Mouse (Mus musculus): ENCODE results near the gene Slc11a1.
"Not testable (repeated sequence)": the region's sequence is repeated elsewhere in the genome, so short reads cannot be mapped to it uniquely, and the experiment has no call there.

Gene Slc11a1

DNA sequence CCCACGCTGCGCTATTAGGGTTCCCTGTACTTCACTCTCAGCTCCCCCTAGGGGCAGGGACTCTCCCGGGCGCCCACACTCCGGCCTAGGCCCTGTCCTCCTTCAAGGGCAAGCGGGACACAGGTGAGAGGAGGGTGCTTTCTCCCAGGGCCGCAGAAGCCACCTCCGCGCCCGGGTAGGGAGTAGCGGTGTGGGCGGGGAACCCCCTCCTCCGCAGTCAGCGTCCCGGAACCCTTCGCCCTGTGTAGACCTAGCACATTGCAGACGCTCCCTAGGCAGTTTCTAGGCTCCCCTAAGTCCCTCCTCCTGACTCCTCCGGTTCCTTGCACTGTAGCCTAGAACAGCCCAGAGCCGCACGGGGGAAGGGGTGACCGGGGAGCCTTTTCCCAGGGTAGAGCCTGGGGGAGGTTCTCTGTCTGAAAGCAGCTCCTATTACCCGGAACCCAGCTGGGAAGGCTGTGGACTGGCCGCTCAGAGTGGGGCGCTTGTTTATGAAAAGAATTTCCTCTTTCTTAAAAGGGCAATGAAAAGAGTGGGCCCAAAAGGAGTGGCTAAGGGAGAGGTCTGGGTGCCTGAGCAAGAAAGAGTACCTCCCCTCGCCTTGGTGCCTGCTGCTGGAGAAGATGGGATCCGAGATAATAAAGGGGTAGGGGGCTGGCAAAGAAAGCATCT, 11.9 kb downstream of the Slc11a1 start:
- CTCF ChIA-PET = interaction anchor here (0.5 to 1.5 kb wide), 2 partner anchors 11 to 68 kb away, joined by 6 to 9 read pairs; no protein-coding TSS in a partner anchor

DNA sequence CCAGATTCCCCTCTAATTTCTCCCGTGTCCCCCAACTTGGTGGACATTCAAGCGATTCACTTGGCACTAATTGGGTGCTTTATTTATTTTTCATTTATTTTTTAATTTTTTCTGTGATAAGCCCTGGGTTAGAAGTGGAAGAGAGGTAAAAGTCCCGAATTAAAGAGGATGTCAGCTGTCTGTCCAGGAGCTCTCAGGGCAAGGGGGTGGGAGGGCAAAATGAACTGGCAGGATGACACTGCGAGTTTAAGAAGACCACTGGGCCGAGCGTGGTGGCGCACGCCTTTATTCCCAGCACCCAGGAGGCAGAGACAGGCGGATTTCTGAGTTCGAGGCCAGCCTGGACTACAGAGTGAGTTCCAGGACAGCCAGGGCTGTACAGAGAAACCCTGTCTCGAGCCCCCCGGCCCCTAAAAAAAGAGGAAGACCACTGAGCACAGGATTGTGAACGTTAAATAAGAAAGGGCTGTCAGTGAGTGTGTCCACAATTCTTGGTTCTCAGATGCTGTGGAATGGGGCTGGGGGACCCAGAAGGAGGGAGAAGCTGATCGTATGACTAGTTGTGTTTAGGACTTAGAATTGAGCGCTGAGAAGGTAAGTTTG, 12.5 kb downstream of the Slc11a1 start:
- CTCF ChIA-PET = interaction anchor here (0.5 to 1.5 kb wide), 3 partner anchors 10 to 69 kb away, joined by 3 to 9 read pairs (median 6); no protein-coding TSS in a partner anchor

DNA sequence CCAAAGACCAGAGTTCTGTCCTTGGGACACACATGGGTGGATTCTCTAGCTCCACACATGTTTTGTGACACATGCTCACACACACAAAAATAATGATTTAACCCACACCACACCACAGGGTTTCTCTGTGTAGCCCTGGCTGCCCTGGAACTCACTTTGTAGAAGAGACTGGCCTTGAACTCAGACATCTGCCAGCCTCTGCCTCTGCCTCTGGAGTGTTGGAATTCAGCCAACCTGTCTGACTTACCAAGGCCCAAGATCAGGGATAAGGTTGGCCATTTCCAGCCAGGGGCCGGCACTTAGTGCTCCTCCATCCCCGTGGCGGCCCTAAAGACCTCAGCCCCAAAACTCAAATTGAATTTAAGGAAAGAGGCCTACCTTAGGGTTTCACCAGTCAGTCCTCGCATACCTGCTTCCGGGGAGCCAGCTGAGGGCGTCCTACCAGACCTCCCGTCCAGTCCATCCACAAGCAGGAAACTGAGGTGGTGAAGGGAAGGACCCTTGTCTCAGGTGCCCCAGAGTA, 13.5 kb downstream of the Slc11a1 start:
- CTCF ChIA-PET = interaction anchor here (0.6 to 1.5 kb wide), 2 partner anchors 9 to 56 kb away, joined by 3 to 9 read pairs; no protein-coding TSS in a partner anchor

DNA sequence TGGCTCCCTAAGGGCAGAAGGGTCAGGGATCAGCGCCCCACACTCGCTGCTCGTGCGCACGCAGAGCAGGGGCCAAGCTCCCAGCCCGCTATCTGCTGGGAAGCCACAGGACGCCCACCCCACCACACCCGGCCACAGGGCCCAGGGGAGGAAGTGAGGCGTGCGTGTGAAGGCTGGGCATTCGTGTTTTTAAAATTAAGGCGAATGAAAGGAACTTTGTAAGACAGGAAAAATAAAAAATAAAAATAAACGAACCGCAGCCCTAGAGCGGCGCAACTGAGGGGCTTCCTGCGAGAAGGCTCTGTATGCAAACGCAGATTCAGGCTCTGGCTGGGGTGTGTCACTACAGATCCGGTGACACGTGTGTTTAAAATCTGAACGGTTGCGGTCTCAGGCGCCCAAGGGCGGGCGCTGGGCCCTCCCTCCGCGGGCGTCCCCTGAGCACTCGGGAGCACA, 14.9 kb downstream of the Slc11a1 start:
- CTCF ChIA-PET = no interaction called here

DNA sequence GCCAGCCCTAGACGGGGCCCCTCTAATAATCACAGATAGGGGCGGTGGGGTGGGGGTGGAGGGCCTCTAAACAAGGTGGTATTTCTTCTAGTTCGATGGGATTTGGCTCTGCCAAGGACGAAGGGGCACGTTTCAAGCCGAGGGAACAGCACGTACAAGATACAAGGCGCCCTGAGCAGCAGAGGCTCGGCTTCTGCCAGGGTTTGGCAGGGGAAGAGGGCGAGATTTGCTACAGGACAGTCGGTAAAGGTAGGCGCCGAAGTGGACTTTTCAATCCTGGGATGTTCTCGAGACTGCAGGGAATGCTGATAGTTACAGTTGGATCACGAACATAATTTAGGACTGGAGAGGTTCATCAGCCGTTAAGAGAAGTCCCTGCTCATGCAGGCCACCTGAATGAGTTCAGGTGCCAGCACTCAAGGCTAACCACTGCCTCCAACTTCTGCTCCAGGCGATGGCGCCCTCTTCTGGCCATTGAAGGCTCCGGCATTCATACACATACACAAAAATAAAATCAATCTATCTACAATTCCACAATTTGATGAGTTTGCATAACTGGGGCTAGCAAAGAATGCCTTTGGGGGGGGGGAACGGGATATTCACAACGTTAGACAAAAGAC, 15.4 kb downstream of the Slc11a1 start:
- CTCF ChIA-PET = no interaction called here

DNA sequence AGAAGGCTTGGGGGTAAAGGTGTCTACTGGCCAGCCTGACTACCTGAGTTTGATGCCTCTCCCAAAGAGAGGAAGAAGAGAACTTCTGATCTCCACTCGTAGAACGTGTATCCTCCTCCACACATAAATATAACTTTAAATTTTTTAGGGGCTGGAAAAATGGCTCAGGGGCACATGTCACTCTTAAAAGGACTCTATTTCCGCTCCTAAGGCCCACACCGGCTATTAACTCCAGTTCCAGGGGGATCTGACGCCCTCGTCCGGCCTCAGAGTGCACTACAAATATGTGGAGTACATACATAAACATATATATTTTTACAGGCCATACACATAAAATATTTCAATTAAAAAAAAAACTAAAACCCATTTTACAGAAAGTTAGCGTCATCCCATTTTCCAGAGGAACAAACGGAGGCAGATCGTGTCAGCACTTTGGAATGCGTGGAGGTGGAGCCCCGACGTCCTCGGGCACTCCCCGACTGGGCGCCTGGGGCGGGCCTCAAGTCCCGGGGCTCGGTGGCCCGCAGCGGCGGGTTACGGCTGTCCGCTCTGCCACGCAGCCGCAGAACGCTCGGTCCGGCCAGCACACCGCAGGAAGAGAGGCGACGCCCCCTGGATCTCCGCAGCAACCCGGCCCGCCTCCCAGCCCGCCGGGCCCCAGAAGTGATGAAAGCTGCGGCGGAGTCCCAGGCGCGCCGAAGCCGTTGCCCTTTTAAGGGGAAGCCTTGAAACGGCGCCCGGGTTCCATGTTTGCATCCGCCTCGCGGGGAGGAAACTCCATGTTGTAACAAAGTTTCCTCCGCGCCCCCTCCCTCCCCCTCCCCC, 16.1 kb downstream of the Slc11a1 start, which contains the start of gene Ctdsp1:
TSS of gene Ctdsp1 (plus strand) at position 586 of the 825 bp plus-strand sequence.
- CTCF ChIA-PET = interaction anchor here (0.6 kb wide), 2 partner anchors 155 to 304 kb away, joined by 3 read pairs; no protein-coding TSS in a partner anchor

DNA sequence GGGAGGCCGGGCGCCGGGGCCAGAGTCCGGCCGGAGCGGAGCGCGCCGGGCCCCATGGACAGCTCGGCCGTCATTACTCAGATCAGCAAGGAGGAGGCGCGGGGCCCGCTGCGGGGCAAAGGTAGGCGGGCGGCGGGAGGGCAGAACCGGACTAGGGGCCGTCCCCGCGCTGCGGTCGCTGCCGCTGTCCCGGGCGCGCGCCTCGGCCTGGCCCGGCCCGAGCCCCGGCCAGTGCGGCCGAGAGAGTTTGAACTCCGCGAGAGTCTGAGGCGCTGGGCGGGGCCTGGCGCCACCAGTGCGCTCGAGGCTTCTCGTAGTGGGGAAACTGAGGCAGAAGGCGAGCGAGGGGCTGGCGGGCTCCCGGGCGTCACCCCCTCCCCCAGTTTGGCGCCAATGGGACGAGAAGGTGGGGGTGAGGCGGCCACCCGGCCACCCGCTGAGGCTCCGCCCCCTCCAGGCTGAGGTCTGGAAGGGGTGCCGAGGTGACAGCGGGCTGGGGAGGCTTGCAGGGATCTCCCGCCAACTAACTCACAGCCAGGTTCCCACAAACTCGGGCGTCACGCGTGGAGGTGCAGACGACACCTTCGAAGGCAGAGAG, 16.9 kb downstream of the Slc11a1 start:
- CTCF ChIA-PET = interaction anchor here (0.6 kb wide), 2 partner anchors 155 to 305 kb away, joined by 3 read pairs; no protein-coding TSS in a partner anchor

DNA sequence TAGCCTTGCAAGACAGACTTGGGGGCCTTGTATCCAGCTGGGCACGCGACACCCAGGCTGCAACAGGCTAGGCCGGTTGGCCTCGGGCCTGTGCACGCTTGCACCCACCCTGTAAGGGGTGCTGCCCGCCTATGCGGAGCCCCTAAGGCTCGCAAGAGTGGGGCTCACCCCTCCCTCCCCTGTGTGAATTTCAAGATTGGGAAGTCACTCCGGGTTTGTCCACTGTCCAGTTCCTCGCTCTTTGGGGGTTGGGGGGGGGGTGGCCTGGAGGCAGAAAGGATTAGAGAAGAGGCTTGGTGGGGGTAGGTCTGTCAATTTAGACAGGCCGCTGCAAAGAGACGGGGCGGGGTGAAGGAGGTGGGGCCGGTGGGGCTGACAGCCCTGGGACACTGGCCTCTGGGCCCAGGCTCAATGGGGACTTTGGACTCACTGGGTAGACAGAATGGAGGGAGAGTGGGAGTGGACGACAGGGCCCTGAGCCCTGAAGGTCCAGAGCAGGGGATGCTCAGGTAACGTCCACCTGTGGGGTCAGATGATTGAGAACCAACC, 17.5 kb downstream of the Slc11a1 start:
- CTCF ChIA-PET = no interaction called here

DNA sequence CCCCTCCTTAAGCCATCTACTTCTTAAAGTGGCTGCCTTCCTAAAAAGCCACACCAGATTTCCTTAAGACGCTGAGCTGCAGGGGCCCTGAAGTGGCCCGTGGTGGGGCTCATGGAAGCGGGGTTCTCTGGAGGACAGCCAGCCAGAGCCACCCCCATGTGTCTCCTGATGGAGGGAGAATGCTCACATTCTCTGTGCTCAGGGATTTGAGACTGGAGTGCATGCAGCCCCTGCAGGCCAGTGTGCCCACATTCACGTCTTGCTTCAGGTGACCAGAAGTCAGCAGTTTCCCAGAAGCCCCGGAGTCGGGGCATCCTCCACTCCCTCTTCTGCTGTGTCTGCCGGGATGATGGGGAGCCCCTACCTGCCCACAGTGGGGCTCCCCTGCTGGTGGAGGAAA, 18.0 kb downstream of the Slc11a1 start:
- CTCF ChIA-PET = interaction anchor here (0.5 kb wide), 1 partner anchor 401 kb away, joined by 3 read pairs; no protein-coding TSS in a partner anchor

DNA sequence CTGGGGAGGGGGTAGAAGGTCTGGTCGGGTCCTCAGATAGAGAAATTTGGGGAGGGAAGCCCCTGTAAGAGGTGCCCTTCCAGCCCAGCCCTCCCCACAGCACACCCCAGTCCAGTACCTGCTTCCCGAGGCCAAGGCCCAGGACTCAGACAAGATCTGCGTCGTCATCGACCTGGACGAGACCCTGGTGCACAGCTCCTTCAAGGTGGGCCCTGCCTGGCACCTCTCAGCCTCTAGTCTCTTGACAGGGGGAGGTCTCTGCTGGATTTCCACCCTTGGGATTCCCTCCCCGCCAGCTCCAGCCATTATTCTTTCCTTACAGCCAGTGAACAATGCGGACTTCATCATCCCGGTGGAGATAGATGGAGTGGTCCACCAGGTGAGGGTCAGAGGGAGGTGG, 18.7 kb downstream of the Slc11a1 start:
- CTCF ChIA-PET = interaction anchor here (0.5 to 0.7 kb wide), 3 partner anchors 65 to 766 kb away, joined by 3 to 18 read pairs (median 12); no protein-coding TSS in a partner anchor

DNA sequence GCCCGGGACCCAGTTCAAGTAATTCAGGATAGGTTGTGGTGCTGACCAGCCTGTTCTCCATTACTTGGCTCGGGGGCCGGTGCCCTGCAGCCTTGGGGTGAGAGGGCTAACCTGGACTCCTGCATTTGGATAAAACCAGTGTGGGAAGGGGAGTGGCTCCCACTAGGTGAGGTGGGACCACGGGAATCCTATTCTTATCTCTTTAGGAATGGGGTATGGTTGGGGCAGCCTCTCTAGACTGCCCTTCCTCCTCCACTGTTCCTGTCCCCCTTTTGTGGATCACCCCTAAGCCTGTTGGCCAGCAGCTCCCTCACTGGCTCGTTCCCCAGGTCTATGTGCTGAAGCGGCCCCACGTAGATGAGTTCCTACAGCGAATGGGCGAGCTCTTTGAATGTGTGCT, 19.3 kb downstream of the Slc11a1 start:
- CTCF ChIA-PET = no interaction called here

DNA sequence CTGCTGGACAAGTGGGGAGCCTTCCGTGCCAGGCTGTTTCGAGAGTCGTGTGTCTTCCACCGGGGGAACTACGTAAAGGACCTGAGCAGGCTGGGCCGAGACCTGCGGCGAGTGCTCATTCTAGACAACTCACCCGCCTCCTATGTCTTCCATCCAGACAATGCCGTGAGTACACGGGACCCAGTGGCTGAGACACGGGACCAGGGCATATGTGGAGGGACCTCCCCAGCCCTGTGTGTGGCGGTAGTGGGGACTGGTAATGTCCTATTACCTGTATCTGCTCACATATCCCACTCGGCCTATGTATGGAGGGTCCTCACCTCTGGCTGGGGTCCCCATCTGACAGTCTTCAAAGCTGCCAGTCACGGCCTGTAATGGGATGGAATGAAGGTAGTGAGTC, 19.9 kb downstream of the Slc11a1 start:
- CTCF ChIA-PET = no interaction called here

DNA sequence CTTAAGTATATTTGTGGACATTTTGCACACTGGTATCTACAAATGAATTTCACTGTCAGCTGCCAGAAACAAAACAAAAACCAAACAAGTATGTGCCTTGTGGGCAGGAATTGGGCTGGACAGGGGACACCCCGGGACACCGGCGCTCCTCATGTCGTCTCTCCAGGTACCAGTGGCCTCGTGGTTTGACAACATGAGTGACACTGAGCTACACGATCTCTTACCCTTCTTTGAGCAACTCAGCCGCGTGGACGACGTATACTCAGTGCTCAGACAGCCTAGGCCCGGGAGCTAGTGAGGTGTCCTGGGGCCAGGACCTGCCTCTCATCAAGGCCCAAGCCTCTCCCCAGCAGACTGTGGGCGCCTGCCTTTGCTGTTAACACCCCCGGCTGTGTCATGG, 20.3 kb downstream of the Slc11a1 start:
- CTCF ChIA-PET = no interaction called here

DNA sequence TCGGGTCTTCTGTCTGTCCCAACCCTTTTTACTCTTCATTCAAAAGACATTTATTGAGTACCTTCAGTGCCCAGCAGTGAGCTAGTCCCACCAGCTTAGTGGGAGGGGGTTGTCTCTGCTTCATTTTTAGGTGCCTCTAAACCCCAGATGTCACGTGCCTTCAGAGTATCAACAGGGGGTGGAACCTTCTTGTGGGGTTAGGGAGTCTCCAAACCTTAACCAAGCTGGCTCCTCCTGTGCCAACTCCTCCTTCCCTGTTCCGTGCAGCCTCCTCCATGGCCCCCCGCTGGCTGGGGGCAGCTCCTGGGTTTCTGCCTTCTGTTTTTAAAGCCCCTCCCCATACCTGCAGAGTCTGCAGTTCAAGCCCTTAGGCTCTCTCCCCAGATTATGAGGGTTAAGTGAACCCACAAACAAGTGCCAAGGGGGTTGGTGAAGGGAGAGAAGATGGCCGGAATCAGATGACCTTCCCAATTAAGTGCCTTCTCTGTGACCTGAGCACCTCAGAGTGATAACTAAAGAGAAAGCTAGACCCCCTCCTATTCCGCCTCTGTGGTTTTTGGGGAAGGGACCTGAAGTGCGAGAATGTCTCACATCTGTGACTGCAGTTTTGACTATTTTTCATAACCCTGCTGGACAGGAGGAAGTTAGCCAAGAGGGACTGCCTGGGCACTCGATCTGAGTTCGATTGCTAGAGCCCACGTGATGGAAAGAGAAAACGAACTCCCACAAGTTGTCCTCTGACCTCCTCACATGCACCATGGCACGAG, 21.6 kb downstream of the Slc11a1 start:
- CTCF ChIA-PET = not testable (repeated sequence)

DNA sequence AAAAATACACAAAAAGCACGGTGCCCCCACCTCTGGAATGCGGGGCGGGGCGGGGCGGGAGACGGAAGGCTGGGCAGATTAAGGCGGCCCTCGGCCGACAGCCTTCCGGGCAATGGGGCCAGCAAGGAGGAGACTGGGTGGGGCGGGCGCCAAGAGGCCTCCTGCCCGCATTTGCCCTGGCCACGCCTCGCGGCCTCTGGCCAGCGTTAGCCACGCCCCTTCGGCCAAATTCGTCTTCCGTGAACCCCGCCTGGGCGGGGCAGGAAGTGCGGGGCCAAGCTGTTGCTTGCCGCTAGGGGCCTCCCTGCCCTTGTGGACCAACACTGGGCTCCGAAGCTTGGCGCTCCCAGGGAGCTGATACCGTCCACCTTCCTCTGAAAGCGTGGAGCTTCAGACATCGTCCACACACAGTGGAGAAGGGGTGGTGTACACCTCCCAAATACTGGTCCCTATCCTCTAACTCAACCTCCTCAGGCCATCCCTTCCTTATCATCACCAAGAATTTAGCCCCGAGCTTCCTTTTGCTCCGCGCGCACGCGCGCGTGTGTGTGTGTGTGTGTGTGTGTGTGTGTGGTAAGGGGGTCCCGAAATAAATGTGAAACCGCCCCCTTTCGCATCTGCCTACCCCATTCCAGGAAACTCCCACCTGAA, 22.4 kb downstream of the Slc11a1 start:
- CTCF ChIA-PET = interaction anchor here (1.2 kb wide), 1 partner anchor 10 kb away, joined by 9 read pairs; no protein-coding TSS in a partner anchor

DNA sequence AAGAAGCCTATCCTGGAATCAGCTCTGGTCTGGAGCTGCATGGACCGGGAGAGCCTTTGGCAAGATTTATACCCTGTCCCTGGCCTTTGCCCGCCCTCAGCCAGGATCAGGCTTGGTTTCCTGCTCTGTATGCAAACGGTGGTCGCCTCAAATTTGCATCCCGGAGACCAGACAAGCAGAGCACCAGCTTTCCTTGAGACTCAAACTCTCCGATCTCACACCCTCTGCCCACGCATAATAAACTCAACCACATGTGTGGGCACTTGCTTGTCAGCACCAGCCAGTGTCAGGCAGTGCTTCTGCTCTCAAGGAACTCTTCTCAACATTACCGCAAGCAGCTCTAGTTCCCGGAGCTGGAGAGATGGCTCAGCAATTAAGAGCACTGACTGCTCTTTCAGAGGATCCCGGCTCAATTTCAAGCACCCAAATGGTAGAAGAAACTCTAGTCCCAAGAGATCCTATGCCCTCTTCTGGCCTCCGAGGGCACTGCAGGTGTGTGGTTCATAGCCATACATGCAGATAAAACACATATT, 23.0 kb downstream of the Slc11a1 start:
- CTCF ChIA-PET = interaction anchor here (1.2 kb wide), 1 partner anchor 10 kb away, joined by 9 read pairs; no protein-coding TSS in a partner anchor

DNA sequence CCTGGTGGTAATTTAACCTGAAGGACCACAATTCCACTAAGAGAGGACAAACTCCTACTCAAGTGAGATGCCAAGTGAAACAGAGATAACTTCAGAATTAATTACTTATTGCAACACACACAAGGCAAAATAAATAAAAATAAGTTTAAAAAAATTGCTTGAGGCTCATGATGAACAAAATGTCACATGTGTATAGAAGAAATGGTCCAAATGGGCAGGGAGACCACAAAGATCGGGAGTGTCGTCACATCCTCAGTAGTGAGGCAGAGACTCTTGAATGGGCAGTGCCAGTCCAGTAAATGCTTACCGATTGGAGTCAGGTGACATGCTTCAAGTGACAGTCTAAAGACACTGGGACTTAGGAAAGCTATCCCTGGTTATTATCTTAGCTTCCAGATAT, 25.5 kb downstream of the Slc11a1 start:
- CTCF ChIA-PET = no interaction called here

DNA sequence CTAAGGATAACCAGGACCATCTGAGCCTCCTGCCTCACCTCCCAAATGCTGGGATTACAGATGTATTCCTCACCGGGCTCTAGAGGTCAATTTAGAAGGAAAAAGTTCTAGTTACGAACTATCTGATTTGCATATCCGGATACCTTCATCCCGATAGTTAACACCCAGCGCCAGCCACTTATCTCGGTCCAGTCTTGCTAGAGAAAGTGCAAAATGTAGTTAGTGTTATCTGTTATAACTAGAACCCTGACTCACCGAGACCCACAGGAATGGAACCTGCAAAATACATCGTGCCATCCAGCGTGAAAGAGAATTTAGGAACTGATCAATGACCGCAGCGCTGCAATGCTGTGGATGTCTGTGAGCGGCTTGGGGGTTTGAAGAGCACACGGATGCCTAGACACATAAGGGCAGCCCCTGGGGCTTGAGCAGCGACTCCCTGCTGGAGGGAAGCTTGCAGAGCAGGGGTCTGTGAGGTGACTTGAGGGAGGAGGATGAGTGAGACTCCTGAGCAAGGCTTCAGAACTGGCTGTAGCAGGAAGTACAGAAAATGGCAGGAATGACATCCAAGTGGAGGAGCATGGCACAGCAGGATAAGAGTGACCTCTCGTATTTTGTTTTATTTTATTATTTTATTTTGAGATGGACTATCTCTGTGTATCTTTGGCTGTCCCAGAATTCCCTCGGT, 26.2 kb downstream of the Slc11a1 start:
- CTCF ChIA-PET = interaction anchor here (0.7 kb wide), 1 partner anchor 24 kb away, joined by 3 read pairs; no protein-coding TSS in a partner anchor

Data from spleen, embryonic (tissue).